Mouse (Mus musculus): ENCODE measurements at regions not wholly inside any gene's neighbourhood (a gene's known extent, or its start where the extent isn't known, plus 50 kb on each side); places are given as distances from the start of the nearest gene placed in this dataset.

- TF ChIP-seq POLR2A (IDR thresholded peaks at IDR 0.05; ENCODE audit: insufficient read depth, low read depth, low read length) = no peak
- TF ChIP-seq CTCF (IDR thresholded peaks at IDR 0.05; ENCODE audit: insufficient read depth, low read depth, low read length) = no peak
These were observed 1132.8 kb upstream of the Gulo start for GRCm38 (mm10) chr14:67141581-67142441.
